In the genomic region with DNA sequence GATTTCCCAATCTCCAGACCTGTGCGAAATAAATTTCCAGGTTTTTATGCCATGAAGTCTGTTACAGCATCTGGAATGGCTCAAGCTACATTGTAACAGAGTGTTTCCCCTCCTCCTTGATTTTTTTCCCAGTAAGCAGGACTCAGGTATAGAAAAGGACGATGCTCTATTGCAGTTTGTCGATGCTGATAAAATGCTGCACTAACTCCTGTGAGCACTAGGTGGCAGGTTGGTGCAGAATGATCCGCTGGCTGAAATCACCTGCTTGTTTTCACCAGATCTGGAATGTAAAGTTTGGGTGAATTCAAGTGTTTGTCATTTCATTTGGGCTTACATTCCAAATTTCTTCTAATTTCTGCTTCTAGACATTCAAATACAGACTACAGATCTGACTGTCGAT, we compare ENCODE assay signal across 8 mouse cellular contexts. TPM values are rescaled to one million over a fixed set of nuclear protein-coding genes. Genes with fewer than 3 reads are reported as not detected.
DNase-seq lines count a peak whose midpoint lies in the region; ATAC-seq and TF ChIP-seq lines count a peak whose summit lies in the region.
"Had no signal": no experiment of that assay in that cellular context is flagged by ENCODE, and none has a peak within 500 bp of the region (broad histone marks: within the 10 kb centered on the region; RNA-seq: fewer than 3 reads in every experiment).

No protein-coding gene starts in this region.

- no peak overlapping the region for H3K4me3 ChIP-seq in left cerebral cortex, adult 2 months
- H3K4me3 ChIP-seq in limb, embryonic 14.5 days (replicated peaks; ENCODE audit: low read length), result no peak overlapping the region
- H3K4me3 ChIP-seq: megakaryocyte, embryonic 14.5 days had no signal

- no peak overlapping the region for H3K27ac ChIP-seq in left cerebral cortex, adult 2 months
- H3K27ac ChIP-seq in limb, embryonic 14.5 days (replicated peaks; ENCODE audit: low read depth, low read length), result no peak overlapping the region

- no peak overlapping the region for H3K4me2 ChIP-seq in limb, embryonic 14.5 days (replicated peaks; ENCODE audit: low read depth, low read length, severe bottlenecking)

- TF ChIP-seq CTCF in left cerebral cortex, adult 2 months (IDR thresholded peaks at IDR 0.05), result peak; percentile 83

- no peak for ATAC-seq in limb, embryonic 14.5 days (ENCODE audit: low FRiP score, low read depth)

- intact Hi-C loops in left cerebral cortex, adult 2 months (cut with DNase I), result loop anchor here (5.0 kb wide), 1 partner anchor 1125 kb away; no protein-coding TSS in a partner anchor

- TF ChIP-seq POLR2A in limb, embryonic 14.5 days (IDR thresholded peaks at IDR 0.05; ENCODE audit: borderline replicate concordance, extremely low read depth, insufficient read depth, insufficient read length), result no peak

- no peaks in the 10 kb centered on the region for H3K36me3 ChIP-seq in limb, embryonic 14.5 days (ENCODE audit: control insufficient read depth, insufficient read depth, low read length)

- DNase-seq in left cerebral cortex, adult 2 months (ENCODE audit: extremely low spot score in 1 of 2, low spot score in 2 of 2), result peak; percentile 47 to 56
- no peak for DNase-seq in left cerebral cortex, adult 8-10 months (ENCODE audit: low spot score in 2 of 2)
- peak; percentile 64 for DNase-seq in ES-CJ7 (ENCODE audit: low read depth, low spot score)
- DNase-seq in adrenal gland, postnatal 36 days, result peak; percentile 34 to 40
- DNase-seq in frontal cortex, adult 2 months (ENCODE audit: extremely low spot score in 1 of 2, low spot score in 1 of 2), result peak; percentile 31 to 79
- peak; percentile 31 for DNase-seq in limb, embryonic 14.5 days (ENCODE audit: low spot score)
- DNase-seq in retina, embryonic 14.5 days (ENCODE audit: low spot score), result peak; percentile 74

- H3K9me3 ChIP-seq in limb, embryonic 14.5 days (ENCODE audit: control insufficient read depth, low read length), result no peaks in the 10 kb centered on the region
- H3K9me3 ChIP-seq: megakaryocyte, embryonic 14.5 days had no signal

- H3K27me3 ChIP-seq in limb, embryonic 14.5 days (ENCODE audit: control insufficient read depth, insufficient read depth, low read length), result no peaks in the 10 kb centered on the region

- H3K4me1 ChIP-seq in limb, embryonic 14.5 days (ENCODE audit: control insufficient read depth, insufficient read depth, low read length), result no peaks in the 10 kb centered on the region

- 6% methylated on average over 5 of the region's 5 CpGs for WGBS in limb, embryonic 14.5 days

- no peak overlapping the region for H3K9ac ChIP-seq in limb, embryonic 14.5 days (ENCODE audit: low read depth, low read length, severe bottlenecking)

RNA-seq across cellular contexts. Expression of a gene that starts 9.0 kb away (rescaled TPM):
- 10 to 100 TPM; 16.1 to 17.3 TPM for total RNA-seq in left cerebral cortex, adult 2 months (2021)
- 10 to 100 TPM; 17.2 to 20.3 (median 19.2) TPM for total RNA-seq in left cerebral cortex, adult 8-10 months (2022)
- 10 to 100 TPM in 1 of 2 experiments, 1 to 10 TPM in 1; 7.4 to 16.4 TPM for total RNA-seq in adrenal gland, postnatal 36 days (2021)
- 14.7 and 17.1 TPM in 2 replicates for polyA plus RNA-seq in frontal cortex, adult 2 months (2012; rRNA removed)
- 12.1 and 13.0 TPM in 2 replicates for polyA plus RNA-seq in limb, embryonic 14.5 days (2012; rRNA removed)
- polyA plus RNA-seq in limb, embryonic 14.5 days (2014; fragmentation: Nextera tagmentation; extraction: Ambion mirVana), result 15.1 and 18.0 TPM in 2 replicates

RNA-seq across cellular contexts. Expression of a gene that starts 18.5 kb away (rescaled TPM):
- total RNA-seq in left cerebral cortex, adult 2 months (2021), result under 1 TPM; 0.47 to 0.93 TPM
- total RNA-seq in left cerebral cortex, adult 8-10 months (2022), result 1 to 10 TPM in 3 of 4 experiments, under 1 TPM in 1; 0.53 to 1.5 (median 1.2) TPM
- under 1 TPM; 0.26 to 0.30 TPM for total RNA-seq in adrenal gland, postnatal 36 days (2021)
- 0.17 and 0.22 TPM in 2 replicates for polyA plus RNA-seq in frontal cortex, adult 2 months (2012; rRNA removed)
- polyA plus RNA-seq in limb, embryonic 14.5 days (2012; rRNA removed), result 9.2 and 9.4 TPM in 2 replicates
- 15.9 and 18.0 TPM in 2 replicates for polyA plus RNA-seq in limb, embryonic 14.5 days (2014; fragmentation: Nextera tagmentation; extraction: Ambion mirVana)

Comparison
In these comparisons a context has a peak if more than half of its experiments do, and no peak if none do; other contexts are left out.
1. DNase-seq: peak in left cerebral cortex, adult 2 months (2 of 2), ES-CJ7 (single experiment), adrenal gland, postnatal 36 days (2 of 2), frontal cortex, adult 2 months (2 of 2), limb, embryonic 14.5 days (single experiment) and retina, embryonic 14.5 days (single experiment); none in left cerebral cortex, adult 8-10 months (0 of 2).